Mouse (Mus musculus): ENCODE data around the gene Nradd. TPM values are rescaled to one million over a fixed set of nuclear protein-coding genes. Genes with fewer than 3 reads are reported as not detected.
A peak's percentile ranks its signal among the peaks of the same experiment; 100 is the strongest.

Nradd gene
- total RNA-seq, 4 experiments from 2014 or later = 0.27 to 0.88 (median 0.44) TPM

DNA sequence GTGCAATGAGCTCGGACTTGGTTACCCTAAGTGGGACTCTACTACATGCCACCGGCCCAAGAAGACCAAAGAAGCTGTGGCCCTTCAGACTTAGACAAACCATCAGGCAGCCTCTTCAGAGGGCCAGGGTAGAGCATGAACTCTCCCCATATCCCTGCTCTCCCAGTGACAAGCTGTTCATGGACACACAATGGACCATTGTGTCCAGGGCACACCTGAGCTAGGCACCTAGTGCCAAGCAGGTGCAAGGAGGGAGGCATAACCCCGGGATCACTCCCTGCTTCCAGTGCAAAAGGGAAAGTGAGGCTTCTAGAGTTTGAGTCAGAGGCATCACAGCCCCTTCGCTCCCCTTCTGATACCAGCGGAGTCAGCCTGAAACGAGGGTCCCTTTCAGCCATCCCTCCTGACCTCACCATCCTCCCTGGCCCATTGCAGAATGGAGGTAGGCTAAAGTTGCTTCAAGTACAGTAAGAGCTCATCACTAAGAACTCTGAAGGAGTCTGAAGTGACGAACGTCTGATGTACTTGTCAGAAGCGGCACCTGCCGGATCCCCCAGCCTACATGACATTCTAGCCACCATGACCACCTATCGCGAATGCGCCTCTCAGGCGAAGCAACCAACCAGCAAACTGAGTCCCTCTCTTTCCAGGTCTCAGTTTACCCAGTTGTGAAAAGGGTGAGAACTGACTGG, 28.9 kb upstream of the Nradd start:
- DNase-seq (ENCODE audit: low spot score in 2 of 2) = no peak

DNA sequence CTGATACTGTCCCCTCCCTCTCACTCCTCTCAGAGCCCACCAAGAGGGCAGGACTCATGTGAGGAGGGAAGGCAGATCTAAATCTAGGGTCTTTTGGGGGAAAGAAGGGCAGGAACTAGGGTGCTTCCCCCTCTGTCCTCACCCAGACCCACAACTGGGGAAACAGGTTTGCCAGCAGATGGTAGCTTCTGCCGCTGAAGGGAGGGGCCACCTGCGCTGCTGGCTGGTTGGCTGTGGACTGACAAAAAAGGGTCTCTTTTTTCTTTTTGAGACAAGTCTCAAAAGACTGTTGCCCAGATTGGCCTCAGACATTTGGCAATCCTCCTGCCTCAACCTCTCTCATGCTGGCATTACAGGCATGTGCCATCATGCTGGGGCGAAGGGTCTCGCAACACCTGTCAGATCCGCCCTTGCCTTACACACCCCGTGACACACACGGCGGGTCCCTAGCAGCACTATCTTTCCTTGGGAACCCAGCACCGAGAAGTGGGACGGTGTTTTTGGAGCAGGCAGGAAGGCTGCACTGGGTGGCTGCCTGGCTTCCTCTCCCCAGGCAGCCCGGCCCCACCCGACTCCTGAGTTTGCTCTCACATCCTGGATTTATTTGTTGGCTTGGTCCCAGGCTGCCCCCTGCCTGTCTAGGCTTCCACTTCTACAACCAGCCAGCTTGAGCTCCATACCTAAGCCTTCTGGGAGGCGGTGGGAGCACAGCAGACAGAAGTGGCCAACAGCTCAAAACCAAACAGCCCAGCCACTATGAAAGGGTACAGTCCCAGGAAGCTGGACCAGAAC, 27.9 kb upstream of the Nradd start:
- DNase-seq (ENCODE audit: low spot score in 2 of 2) = no peak

DNA sequence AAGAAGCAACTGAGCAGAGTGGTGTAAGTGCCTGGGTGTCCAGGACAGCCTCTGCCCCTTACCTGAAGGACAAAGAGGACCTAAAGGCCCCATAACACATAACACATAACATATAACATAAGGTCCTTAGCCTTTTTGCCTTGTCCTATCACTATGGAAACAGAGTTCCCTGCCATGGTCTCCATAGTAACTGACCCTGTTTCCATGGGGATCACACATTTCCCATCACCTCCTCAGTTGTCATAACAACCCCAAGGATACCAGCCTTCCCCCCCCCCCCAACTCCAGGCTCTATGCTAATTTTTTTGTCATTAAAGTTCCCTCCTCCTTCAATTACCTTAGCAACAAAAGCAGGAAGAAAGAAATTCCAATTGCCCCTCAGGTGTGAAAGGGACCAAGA, 25.5 kb upstream of the Nradd start:
- no peak for DNase-seq (ENCODE audit: low spot score in 2 of 2)

DNA sequence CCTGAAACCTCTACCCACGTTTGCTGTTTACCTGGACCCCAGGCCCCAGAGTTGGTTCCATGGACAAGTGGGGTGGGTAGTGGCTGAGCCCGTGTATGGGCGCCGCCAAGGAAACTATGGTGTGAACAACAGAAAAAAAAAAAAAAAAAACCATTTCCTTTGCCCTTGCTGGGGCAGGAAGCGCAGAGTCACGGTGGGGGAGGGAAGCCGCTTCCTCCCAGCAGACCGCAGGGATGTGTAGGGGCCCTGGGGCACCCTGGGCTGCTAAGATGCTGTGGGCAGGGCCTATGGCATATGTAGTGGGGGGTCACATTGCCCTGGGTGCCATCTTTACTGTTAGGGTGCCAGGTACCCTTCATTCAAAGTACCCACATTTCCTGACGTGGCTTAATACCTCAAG, 21.0 kb upstream of the Nradd start:
- no peak for DNase-seq (ENCODE audit: low spot score in 2 of 2)

DNA sequence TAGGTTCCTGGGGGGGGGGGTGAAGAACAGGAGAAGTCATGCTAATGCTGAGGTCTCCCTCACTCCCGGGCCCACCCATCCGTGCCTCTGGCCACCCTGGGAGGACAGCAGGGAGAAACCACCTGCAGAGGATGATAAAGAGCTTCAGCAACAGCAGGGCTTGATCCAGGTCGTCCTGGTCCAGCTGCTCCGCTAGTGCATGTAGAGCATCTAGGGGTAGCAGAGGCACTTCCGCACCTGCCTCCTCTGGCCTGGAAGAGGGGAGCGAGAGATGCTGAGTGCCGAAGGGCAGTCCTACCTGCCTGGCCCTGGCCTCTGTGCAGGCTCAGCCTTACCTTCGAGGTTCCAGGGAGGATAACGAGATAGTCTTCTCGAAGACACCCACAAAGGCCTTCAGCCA, 20.0 kb upstream of the Nradd start:
- DNase-seq (ENCODE audit: low spot score in 2 of 2) = no peak

DNA sequence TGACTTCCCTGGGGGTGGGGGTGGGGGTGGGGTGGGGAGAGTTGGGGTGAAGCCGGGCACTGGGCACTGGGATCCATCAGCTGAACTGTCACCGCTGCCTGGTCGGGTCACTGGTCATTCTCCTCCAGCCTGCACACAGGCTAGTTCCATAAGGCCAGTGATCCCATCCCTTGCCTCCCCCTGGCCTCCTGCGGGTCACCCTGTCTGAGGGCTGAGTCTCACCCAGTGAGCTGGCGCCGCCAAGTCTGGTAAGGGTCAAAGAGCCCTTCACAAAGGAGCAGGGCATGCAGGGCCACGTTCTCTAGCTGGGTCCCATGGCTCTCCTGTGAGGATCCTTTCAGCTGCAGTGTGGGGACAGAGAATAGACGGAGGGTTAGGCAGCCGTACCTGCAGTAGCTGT, 19.5 kb upstream of the Nradd start:
- no peak for DNase-seq (ENCODE audit: low spot score in 2 of 2)

DNA sequence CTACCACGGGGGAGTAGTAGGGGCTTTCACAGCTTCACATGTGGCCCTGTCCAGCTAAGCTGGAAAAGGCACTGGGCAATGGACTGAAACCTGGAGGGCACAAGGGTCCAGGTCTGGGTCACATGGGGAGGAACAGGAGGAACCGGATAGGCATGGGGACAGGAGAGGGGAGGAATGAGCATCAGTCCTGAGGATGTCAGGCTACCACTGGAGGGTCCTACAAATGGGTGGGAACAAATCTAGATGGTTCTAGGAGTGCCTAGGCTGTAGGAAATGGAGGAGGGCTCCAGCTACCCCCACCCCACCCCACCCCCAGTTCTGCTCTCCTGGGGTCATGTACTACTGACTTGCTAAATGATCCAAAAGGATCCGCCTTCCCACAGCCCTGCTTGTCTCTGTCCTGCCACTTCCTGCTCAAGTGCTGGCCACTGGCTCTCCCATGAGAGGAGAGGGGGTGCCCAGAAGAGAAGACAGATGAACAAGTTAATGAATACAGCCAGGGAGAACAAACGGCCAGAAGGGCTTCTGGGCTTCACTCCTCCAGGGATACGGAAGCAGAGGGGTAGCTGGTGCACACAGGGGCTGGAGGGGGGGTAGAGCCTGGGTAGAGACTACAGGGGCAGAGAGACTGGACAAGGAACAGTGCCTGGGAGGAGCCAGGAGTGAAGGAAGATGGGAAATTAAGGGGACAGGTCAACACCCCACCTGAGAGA, 18.7 kb upstream of the Nradd start:
- DNase-seq (ENCODE audit: low spot score in 2 of 2) = no peak

DNA sequence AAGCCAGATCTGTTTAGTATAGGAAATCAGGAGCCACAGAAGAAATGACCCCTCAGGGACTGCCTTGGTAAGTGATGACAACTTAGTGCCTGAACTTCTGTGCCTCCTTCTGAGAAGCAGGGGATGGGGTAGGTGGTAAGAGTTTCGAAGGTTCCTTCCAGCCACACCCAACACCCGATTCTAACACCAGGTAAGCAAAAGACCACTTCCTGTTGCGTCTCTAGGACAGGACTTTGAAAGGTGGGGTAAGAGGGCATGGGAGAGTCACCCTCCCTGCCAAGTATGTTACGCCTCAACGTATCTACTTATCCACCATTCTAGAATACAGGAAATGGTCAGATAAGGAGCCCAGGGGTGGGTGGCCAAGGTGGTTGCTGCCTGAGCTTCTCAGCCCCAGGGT, 16.8 kb upstream of the Nradd start:
- DNase-seq (ENCODE audit: low spot score in 2 of 2) = no peak

DNA sequence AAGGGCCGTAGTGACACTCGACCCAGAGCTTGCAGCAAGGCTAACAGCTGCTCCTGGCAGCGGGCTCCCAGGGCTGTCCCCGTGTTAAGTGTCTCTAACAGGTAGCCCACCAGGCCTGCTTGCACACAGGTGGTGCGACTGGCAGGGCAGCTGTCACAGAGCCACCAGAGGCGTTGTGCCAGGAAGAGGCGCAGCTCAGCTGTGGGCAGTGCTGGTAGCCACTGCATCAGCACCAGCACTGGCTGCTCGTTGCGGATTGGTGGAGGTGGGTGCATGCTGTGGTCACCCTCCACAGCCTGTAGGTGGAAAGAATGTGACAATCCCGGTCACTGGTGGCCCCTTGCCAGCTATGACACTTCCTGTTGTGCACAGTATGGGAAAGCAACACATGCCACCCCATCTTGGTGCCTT, 14.4 kb upstream of the Nradd start:
- DNase-seq (ENCODE audit: low spot score in 2 of 2) = no peak

DNA sequence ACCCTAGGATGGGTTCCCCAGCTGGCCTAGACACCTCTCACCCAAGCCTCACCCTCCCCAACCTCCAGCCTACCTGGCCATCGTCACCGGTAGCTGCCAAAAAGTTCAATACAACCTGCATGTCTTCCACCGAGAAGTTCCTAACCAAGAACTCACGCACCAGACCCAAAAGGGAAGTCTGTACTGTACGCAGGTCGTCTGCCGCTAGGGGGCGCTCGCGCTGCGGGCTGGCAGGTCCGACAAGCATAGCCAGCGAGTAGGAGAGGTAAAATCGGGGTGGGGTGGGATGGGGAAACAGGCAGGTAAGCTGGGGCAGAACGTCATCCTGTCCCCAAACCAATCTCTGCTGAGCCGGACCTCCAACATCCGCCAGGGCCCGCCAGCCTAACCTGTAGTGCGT, 11.0 kb upstream of the Nradd start:
- DNase-seq (ENCODE audit: low spot score in 2 of 2) = peak; percentile 80

DNA sequence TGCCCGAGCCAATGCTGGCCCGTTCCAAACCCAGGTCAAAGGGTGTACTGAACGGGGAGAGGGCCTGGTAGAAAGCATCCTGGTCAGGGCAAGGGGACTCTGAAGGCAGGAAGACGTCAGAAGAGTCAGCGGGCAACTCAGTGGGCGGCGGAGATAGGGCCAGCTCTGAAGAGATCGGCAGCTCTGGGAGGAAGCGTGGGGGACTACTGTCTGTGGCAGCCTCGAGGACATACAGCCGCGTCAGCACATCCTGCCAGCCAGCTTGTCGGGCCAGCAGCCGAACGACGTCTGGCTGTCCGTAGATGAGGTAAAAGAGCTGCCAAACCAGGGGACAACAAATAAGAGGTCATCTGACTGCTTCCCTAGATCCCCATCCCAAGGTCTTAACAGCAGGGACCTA, 9.6 kb upstream of the Nradd start:
- DNase-seq (ENCODE audit: low spot score in 2 of 2) = no peak

DNA sequence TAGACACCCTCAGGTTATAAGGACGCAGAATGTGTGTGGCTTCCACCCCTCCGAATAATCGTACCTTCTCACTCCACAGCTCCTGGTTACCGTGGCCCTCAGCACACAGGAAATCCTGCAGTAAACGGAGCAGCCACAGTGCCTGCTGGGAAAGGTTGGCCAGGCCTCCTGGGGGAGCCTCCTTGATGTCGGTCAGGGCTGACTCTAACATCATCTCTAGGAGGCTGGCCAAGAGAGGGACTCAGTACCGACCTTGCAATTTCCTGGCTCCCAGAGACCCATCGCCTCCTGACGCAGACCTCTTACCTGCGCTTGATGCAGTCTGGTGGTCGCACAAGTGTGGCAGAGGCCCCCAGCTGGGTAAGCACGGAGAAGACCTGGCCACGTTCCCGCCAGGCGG, 8.4 kb upstream of the Nradd start:
- no peak for DNase-seq (ENCODE audit: low spot score in 2 of 2)

DNA sequence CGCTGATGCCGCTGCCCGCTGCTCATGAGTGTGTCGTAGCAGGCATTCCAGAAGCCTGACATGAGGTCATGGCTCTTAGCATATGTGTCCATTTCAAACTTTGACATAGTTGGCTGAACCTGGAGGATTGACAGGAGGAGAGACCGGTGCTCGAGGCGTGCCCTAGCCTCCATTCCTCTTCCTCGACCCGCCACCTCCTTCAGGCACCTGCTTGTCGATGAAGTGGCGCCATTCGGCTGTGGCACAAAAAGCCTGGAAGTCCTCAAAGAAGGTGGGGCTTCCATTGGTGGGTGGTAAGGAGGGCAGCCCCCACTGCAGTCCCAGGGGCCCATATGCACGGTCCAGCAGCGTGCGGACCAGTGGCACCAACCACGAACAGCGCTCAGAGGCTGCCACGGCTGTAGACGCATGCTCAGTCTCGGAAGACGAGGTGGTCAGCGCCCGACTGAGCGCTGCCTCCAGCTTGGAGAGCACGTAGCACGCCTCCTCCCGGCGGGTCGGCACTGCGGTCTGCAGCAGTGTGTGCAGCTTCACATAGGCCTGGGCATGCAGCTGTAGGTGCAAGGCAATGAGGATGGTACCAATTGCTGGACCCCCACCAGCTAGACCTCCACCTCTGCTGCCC, 7.5 kb upstream of the Nradd start:
- DNase-seq (ENCODE audit: low spot score in 2 of 2) = no peak

DNA sequence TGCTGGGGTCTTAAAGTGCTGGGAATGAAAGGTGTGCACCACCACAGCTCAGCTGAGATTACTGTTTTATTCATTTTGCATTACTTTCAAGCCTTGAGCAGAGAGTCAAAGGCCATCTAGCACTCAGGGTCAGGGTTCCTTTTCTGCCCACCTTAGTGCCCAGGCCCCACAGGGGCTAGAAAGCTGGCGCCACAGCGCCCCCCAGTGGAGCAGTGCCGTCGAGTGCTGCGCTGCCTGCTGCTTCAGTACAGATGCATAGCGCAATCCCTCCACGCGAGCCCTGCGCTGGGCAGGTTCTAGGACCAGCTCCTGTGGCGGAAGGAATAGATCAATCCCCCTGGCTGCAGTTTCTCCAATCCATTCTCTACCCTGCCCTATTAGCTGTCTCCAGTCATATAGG, 6.9 kb upstream of the Nradd start:
- no peak for DNase-seq (ENCODE audit: low spot score in 2 of 2)

DNA sequence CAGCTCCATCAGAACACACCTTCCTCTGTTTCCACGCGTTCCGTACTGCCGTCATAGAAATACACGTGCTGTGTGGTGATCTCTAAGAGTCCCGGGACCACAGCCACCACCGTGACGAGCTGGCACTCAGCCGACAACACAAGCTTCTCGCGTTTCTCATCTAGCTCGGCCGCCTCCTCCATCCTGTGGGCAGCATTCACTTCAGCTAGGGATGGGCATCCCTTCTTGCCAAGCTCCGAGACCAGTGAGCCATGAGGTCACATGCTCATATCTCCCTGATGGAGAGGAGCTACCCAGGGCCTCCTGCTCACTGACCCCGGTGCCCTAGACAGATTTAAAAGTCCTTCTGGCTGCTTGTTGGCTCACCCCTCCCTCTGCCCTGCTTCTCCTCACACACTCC, 5.9 kb upstream of the Nradd start:
- DNase-seq (ENCODE audit: low spot score in 2 of 2) = no peak

DNA sequence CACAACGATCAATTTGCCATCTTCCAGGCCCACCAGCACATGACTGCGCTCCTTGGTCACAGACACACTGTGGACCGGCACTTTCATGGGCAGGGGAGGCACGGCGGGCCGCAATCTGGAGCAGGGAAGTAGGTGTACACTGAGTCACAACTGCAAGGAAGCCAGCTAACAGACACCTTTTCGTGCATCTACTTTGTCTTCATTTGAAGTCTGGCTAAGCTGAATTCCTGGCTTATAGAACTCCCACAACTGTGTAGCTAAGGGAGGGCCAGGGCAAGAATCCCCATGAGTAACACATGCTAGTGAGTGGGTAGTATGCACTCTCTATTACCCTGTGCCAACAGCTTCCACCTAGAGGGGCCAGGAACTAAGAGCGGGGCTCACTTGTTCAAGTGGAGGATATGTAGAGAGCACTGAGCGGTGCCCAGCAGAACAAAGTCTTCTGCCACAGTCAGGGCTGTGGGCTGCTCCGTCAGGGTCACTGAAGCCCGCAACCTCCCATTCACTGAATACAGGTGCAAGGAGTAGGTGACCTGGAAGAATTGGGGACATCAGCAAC, 1.2 kb upstream of the Nradd start:
- no peak for DNase-seq (ENCODE audit: low spot score in 2 of 2)

DNA sequence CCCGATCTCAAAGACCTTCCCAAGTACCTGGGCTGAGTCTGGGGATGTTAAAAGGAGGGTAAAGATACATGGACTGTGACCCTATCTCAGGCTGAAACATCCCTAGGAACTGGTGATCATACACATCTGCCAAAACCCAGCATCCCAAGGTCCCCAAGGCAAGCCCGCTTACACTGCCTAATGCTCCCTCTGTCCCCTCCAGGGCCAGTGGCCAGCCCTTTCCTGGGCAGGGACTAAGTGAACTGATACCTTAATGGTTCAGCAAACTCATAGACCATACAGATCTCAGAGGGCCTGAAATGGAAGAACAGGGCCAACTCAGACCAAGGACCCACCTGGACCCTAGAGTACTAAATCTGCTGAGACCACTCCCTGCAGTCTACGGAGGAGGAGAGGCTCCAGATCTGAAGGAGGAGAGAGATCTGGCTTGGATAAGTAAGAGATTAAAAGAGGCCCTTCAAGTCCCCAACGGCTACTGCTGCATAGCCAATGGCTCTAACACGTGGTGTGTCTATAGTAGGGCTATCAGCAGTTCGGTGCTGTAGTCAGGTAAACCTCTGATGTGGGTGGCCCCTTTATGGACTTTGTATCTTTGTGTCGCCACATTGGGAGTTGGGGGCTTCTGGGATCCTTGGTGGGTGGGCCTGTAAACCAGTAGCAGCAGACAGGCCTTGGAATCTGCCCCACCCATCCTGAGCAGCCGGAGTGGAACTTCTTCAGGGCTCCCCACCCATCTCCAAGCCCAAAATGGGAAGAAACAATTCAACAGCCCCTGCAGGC, 646 bp downstream of the Nradd start:
- no peak for DNase-seq (ENCODE audit: low spot score in 2 of 2)

DNA sequence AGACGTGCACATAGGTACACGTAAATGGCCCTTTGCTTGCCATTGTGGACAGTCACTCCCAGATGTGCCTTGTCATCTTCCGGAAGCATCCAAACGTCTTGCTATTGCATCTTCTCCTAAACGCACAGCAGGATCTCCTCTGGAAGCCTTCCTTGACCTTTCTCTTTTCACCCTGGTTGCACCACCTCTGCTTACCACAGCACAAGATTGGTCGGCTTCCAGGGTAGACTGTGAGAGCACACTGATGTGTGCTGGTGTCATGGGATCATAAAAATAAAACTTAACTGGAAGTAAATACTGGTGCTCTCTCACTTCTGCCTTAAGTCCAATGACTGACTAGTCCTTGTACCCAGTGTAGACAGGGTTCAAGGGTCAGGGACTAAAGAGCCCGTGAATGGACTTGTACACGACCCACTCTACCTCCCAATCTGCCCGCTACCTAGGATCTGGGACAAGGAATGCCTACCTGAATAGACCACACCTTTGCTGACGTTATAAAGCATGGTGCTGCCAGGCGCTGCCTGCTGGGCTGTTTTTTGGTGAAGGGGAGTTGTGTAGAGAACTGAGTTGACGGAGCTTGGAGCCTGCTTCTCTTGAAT, 1.5 kb downstream of the Nradd start:
- no peak for DNase-seq (ENCODE audit: low spot score in 2 of 2)

DNA sequence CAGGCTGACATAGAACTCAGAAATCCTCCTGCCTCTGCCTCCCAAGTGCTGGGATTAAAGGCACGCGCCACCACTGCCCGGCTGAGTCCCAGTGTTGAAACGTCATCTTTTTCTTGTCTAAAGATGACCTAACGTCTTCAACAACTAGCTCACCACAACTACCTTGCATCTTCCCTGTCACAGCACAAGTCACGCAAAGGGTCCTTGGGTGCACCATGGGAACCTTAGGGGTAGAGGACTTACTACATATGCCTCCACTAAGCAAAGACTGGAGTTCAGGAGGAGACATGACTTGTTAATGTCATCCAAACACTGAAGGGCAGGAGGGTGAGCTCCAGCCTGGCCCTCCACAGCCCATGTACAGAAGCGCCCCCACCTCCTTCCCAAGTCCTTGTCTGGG, 3.6 kb downstream of the Nradd start:
- no peak for DNase-seq (ENCODE audit: low spot score in 2 of 2)

DNA sequence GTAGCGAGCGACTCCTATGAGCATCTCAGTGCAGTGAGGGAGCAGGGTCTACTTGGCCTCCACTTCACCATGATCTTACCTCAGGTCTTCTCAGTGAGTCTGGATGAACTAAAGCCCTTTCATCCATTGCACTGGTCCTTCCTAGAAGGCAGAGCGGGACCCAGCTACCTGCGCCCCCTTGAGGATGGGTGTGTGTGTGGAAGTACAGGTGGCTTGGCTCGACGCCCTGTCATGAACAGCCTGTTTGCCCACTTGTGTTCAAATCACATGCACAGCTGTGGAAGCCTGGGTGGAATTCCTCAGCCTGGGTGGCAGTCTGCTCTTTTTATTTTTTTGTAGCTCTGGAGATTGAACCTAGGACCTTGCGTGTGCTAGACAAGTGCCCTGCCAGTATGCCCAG, 4.1 kb downstream of the Nradd start:
- no peak for DNase-seq (ENCODE audit: low spot score in 2 of 2)

DNA sequence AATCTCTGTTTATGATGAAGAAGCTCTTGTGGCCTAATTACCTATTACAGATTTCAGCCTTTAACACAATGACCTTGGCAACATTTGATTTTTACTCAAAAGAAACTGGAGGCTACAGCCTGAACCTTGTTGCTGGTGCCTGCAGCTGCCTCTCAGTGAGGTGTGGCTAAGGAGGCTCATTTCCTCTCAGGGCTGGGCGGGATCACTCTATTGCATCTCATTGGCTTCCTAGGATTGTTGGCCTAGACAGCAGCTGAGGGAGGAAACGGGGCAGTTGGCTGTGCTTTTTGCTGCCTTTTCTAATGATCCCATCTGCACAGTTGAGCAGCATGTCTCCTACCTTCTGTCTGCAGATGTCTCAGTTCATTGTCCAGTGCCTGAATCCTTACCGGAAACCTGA, 7.2 kb downstream of the Nradd start:
- no peak for DNase-seq (ENCODE audit: low spot score in 2 of 2)
